Mouse (Mus musculus) kidney, adult 2 months (tissue): ENCODE results near the gene Hectd4. TPM values are rescaled to one million over a fixed set of nuclear protein-coding genes. Genes with fewer than 3 reads are reported as not detected.

Source experiments
- DNase-seq: peaks from one replicate; pipeline ENCODE4 v3.0.0; 2021
- H3K27ac ChIP-seq: fragments of 200-500 bp; 2 replicates; pipeline ENCODE4 v1.5.1; 2012; ENCODE audit warnings: low read depth, low read length, control low read depth, inconsistent platforms; ENCODE audit not compliant: insufficient read depth
- H3K27me3 ChIP-seq: fragments of 200-500 bp; replicated peaks from 2 replicates; pipeline ENCODE4 v1.6.1; 2012; ENCODE audit warnings: mild to moderate bottlenecking, moderate library complexity, low read length, inconsistent platforms; ENCODE audit not compliant: control insufficient read depth, insufficient read depth
- H3K36me3 ChIP-seq: fragments of 200-500 bp; 2 replicates; pipeline ENCODE4 v1.6.1; 2012; ENCODE audit warnings: mild to moderate bottlenecking, moderate library complexity, low read length, inconsistent platforms; ENCODE audit not compliant: control insufficient read depth, insufficient read depth
- H3K4me1 ChIP-seq: fragments of 200-500 bp; 2 replicates; pipeline ENCODE4 v1.6.1; 2011; ENCODE audit warnings: low read length; ENCODE audit not compliant: control insufficient read depth, insufficient read depth
- H3K4me3 ChIP-seq: fragments of 200-500 bp; 2 replicates; pipeline ENCODE4 v1.5.1; 2011; ENCODE audit warnings: mild to moderate bottlenecking, low read depth, low read length, control low read depth; ENCODE audit not compliant: insufficient read depth
- CTCF ChIP-seq: fragments of 200-500 bp; conservative IDR thresholded peaks from 2 replicates; pipeline ENCODE4 v1.5.1; 2011; ENCODE audit warnings: low read depth, mild to moderate bottlenecking, control low read depth, low read length, moderate library complexity, mixed read lengths; ENCODE audit not compliant: insufficient read depth, insufficient read length
- POLR2A ChIP-seq: fragments of 200-500 bp; IDR thresholded peaks from one replicate; pipeline ENCODE4 v1.6.1; 2011; ENCODE audit warnings: low read depth, low read length, control low read depth
- WGBS: fragments of 180-500 bp; shearing (Covaris S2); methylation state at CpG from one replicate; pipeline ENCODE4 v1.1.7; 2018; 5-methylcytosine and 5-hydroxymethylcytosine counted together
- polyA plus RNA-seq: library from polyadenylated mRNA; depleted of rRNA; stranded (reverse); fragments of >200 nt; gene quantifications from 2 replicates; pipeline ENCODE4 v1.2.3, GENCODE M21; 2012; rRNA removed

The Hectd4 gene
- polyA plus RNA-seq, 1 experiment, result 10.1 TPM

- no peak for DNase-seq
- peaks cover 2% of the 10 kb centered on the region; the same call in 1 of the 2 replicates for H3K36me3 ChIP-seq
- TF ChIP-seq POLR2A (no peak), CTCF (no peak)
- H3K27me3 ChIP-seq, result no peaks in the 10 kb centered on the region
- H3K27ac ChIP-seq, result no peak overlapping the region
- 45% methylated on average over 4 of the region's 4 CpGs for WGBS
- H3K4me3 ChIP-seq, result no peak overlapping the region
- peaks cover 16% of the 10 kb centered on the region for H3K4me1 ChIP-seq
Measured at GRCm38 (mm10) chr5:121410975-121411374, 191.0 kb downstream of the Hectd4 start.

Other genes with a start within 250 kb of the Hectd4 start
- gene Rph3a, start 210.1 kb upstream of the Hectd4 start, polyA plus RNA-seq, result 0.80 and 0.83 TPM in 2 replicates
- 29.5 and 32.4 TPM in 2 replicates for gene Ptpn11, start 28.8 kb upstream of the Hectd4 start, polyA plus RNA-seq
- gene Rpl6, start 15.7 kb upstream of the Hectd4 start, polyA plus RNA-seq, result 253 and 281 TPM in 2 replicates
- gene Trafd1, start 165.4 kb downstream of the Hectd4 start, polyA plus RNA-seq, result 41.0 and 48.6 TPM in 2 replicates
- 7.0 and 8.1 TPM in 2 replicates for gene Naa25, start 177.7 kb downstream of the Hectd4 start, polyA plus RNA-seq
- 147 and 171 TPM in 2 replicates for gene Tmem116, start 231.7 kb downstream of the Hectd4 start, polyA plus RNA-seq
- 56.7 and 77.8 TPM in 2 replicates for gene Erp29, start 232.3 kb downstream of the Hectd4 start, polyA plus RNA-seq